Mouse (Mus musculus) kidney, postnatal 36 days (tissue): ENCODE data around the gene Notum.

Source experiments
- DNase-seq, 2 experiments: peaks; one replicate each; pipeline ENCODE4 v3.0.0; 2021 to 2022; ENCODE audit warnings: mixed read lengths in 2 of 2

Notum gene

DNA sequence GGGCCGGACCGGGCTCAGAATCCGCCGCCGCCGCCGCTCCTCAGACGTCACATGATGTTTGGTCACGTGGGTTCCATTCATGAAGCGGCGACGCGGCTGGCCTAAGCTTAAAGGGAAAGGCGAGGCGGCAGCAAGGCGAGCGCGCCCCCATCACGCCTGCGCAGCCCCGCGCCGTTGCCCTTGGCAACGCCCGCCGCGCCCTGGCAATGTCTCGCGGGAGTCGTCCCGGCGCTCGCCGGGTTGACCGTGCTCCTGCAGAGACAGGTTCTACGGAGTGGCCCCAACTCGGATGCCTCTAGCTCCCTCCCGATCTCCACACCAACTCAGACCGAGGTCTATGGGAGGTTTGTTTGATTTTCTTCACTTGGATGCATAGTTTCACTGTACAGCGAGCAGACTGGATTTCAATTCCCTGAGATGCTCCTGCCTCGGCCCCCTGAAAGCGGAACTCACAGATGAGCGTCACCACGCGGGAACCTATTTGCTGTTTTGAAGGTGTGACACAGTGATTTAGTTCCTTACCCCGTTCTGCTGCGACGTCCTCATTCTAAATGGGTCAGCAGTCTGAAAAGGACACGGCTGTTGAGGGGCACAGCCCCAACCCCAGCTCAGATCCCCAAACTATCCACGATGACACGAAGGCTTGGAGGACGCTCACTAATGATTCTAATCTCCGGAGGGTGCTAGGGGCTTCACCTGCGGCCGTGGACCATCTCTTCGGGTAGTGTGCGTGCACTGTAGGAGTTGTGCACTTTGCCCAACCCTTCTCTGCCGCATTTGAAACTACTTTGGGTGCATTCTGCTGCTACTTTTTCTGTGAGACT, 27.2 kb downstream of the Notum start, which contains the start of gene Mafg:
Gene Mafg, minus strand, starts transcription at position 81 of the 824 bp plus-strand sequence.
- peak; percentile 96 to 97 for DNase-seq

DNA sequence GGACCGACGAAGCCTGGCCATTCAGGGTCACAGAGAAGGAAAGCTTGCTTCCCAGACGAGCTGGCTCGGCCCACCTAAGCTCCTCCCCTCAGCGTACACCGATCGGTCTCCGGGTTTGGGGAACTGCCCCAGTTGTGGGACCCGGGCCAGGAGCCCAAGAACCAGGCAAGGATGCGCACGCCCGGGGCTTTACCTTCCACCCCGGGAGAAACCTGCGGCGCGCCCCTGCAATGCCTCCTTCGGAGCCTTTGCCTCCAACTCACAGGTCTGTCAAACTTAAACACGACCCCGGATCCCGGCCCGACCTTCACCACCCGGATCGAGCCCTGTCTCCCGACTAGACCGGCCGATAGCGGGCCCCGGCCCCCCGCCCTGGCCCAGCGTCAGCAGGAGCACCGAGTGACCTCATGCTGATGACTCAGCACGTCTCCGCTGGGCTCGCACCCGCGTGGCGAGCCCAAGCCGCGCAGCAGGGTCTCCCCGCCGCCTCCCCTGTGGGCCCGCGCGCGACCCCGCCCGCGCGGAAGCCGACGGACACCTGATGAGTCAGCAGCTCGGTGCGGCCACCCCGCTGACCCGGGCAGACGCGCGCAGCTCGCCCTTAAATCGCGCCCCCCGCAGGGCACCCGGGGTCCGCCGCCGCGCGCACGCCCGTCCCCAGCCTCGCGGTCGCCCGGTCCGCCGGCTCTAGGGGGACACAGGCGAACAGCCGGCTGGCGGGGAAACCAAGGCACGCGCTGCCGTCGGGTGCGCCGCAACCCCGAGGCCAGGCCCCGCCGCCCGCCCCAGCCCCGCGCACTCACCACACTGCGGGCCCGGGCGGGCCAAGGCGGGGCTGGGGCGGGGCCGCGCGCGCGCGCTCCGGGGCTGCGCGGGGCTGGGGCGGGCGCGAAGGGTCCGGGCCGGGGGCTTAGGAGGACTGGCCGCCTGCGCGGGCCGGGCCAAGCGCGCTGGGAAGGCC, 28.1 kb downstream of the Notum start:
- peak; percentile 89 to 92 for DNase-seq

DNA sequence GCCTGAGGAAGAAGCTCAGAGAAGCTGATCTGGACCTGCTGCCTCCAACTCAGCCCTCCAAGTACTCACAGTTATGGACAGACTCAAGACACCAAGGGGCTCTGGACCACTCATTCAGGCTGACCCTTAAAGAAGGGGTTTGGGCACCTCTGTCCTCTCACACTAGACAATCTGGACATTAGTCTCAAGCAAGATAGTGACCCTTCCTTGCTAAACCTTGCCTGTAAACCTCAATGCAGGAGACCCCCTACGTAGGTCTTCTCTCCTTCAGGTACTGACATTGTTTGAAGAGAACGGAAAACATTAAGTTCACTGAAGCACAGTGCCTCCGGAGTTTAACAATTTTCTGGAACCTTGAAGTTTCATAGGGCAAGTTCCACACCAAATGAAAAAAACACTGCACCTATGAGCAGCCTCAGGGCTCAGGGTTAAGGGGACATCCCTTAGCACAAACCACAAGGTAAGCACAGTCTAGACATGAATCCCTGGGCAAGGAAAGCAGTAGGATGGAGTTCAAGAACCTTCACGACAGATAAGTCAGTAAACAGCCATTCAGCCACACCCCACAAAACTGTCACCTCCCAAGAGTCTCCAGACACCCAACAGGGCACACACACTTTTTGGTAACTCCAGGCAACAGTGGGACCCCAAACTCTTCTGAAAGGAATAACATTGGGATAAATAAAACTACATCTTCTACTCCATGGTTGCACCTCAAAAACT, 29.1 kb downstream of the Notum start:
- no peak for DNase-seq

GRCm38 (mm10) chr11:120630881-120631725, 29.9 kb downstream of the Notum start:
- peak; percentile 66 to 79 for DNase-seq

DNA sequence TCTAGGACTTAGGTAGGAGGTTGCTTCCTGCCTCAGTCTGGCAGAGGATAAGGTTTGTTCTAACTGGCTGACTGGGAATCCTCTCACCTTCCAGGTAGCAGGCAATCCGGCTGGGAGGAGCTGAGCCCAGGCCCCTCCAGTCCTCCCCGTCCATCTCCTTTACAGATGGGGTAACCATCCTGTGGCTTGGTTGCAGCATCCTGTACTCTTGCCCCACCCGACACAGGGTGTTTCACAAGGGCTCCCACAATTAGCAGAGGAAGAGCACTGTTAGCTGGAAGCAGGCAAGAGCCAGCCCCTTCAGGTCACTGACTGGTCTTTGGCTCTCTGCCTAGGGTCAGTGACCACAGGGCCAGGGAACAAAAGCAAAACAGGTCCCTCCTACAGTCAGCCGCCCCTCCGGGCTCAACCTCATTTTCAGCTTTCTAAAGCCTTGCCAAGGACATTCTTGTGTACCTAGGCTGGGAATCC, 30.5 kb downstream of the Notum start:
- peak; percentile 88 to 91 for DNase-seq

GRCm38 (mm10) chr11:120629911-120630310, 31.1 kb downstream of the Notum start:
- DNase-seq = peak; percentile 63 to 77

- peak; percentile 75 to 79 for DNase-seq
These were observed 31.6 kb downstream of the Notum start for GRCm38 (mm10) chr11:120629341-120629730.

GRCm38 (mm10) chr11:120628601-120629340, 32.2 kb downstream of the Notum start:
- no peak for DNase-seq

DNA sequence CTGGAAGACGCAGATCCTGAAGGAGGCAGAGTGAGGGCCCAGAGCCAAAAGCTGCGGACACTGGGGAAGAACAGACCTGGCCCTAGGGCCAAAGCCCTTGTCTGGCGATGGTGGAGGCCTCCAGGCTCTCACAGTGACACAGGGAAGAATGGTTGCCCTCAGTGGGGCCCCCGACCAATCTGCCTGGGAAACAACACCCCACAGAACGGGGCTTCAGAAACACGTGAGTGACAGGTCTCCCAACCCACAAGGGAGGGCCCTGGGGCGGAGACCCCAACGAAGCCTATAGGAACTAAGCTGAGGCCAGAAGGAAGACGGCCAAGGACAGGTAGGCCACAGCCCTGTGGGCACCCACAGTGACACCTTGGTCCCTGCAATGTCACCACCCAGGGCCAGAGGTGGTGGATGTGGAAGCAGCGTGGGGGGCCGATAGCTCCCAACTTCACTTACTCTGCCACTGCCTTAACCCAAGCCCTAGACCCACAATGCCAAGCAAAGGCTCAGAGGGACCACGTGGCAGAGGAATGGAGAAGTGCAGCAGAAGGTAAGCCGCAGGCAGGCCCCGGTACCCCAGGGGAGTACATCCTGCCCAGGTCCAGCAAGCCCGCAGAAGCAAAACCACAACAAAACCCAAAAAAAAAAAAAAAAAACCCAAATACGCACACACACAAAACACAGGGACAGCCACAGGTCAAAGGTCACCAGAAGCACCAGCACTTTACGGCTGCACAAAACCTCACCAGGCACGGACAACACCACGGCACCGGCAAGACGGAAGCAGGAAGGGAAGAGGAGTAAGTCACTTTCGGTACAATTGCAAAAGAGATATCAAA, 33.3 kb downstream of the Notum start:
- peak; percentile 52 to 61 for DNase-seq

DNA sequence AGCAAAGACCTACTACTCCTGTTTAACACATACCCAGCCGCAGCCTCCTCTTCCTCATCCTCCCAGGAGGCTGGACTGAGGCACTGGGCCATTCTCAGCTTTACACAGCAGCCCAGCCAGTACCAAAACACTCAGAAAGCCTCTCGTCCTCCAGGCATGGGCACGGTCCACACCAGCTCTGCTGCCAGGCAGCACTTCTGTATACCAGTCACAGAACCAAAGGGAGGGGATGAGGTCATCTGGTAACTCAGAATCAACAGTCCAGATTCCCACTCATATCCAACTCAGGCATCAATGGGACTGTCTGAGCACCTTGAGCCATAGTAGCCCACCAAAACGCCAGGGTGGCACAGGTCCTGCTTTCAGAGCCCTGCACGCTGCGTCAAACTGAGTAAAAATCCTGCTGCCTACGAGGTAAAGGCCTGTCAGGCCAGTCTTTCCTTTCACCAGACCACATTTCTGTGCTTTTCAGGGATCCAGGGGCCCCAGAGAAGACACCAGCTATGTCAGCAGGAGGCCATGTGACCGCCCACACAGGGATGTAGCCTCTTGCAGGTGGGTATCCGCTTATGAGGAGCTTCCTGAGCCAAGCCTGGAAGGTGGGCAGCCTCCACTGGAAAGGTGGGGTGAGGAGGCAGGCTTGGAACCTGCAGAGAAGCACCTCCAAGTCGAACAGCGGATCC, 34.0 kb downstream of the Notum start:
- no peak for DNase-seq

DNA sequence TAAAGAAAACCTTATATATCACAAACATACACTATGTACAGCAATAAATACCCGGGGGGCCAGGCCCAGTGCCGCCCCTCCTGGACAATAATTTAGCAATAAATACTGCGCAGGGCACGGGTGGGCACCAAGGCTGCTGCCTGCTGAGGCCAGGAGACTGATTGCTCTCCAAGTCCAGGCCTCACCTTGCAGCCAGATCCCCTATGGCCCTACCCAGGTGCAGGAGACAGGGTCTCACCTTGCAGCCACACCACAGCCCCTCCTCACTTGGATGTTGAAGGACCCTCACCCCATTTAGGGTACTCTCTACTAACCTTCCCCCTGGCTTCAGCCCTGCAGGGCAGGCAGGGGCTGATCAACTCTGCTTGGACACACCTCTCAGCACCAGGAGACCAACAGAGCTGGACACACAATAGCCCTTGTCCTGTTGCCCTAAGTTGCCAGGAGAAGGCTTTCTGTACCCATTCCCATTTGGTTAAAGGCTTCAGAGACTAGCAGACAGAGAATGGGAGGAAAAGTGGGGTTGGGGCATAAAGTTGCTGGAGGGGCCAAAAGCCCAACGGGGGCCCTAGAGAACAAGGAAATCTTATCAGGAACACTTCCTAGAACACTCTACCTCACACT, 35.7 kb downstream of the Notum start, which contains the start of gene Sirt7:
Gene Sirt7, minus strand, starts transcription at position 89 of the 624 bp plus-strand sequence.
- no peak for DNase-seq

- DNase-seq = peak; percentile 89 to 95
These were observed 36.3 kb downstream of the Notum start for GRCm38 (mm10) chr11:120624680-120625111.

GRCm38 (mm10) chr11:120623961-120624679, 36.9 kb downstream of the Notum start:
- peak; percentile 81 to 89 for DNase-seq

DNA sequence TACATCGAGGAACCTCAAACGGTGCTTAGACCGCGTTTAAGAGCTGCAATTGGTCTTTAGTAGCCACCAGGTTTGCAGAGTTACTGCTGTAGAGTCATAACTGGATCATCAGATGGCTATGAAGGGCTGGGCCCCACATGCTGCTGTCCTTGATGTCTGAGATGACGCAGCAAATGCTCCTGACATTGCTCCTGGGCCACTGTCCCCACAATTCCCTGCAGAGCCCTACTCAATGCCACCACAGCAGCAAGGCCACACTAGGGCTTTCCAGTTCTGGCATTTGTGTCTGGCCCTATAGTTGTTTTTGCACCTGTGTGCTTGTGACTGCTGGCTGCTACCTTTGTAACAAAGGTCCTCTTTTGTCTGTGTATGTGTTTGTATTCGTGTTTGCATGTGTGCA, 38.2 kb downstream of the Notum start:
- no peak for DNase-seq

DNA sequence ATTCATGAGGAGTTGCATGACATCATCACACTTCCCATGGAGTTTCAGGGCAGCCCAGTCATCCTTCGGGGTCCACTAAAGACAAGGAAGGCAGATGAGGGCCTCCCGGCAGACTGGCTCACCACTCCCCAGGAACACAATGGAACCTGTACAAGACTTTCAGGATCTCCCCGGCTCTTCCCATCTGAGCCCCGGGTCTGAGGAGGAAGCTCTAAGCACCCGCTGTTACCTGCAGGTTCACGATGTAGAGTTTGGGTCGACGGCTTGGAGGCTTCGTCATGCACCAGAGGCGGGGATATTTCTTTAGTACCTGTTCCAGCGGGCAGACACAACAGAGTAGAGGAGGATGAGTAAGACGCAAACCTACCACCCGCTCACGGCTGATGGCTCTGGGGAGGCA, 40.8 kb downstream of the Notum start:
- no peak for DNase-seq

GRCm38 (mm10) chr11:120618619-120619535, 42.1 kb downstream of the Notum start:
- DNase-seq = no peak
